Mouse (Mus musculus): ENCODE data around the gene Tssk6.
A peak's percentile ranks its signal among the peaks of the same experiment; 100 is the strongest.

The Tssk6 gene

DNA sequence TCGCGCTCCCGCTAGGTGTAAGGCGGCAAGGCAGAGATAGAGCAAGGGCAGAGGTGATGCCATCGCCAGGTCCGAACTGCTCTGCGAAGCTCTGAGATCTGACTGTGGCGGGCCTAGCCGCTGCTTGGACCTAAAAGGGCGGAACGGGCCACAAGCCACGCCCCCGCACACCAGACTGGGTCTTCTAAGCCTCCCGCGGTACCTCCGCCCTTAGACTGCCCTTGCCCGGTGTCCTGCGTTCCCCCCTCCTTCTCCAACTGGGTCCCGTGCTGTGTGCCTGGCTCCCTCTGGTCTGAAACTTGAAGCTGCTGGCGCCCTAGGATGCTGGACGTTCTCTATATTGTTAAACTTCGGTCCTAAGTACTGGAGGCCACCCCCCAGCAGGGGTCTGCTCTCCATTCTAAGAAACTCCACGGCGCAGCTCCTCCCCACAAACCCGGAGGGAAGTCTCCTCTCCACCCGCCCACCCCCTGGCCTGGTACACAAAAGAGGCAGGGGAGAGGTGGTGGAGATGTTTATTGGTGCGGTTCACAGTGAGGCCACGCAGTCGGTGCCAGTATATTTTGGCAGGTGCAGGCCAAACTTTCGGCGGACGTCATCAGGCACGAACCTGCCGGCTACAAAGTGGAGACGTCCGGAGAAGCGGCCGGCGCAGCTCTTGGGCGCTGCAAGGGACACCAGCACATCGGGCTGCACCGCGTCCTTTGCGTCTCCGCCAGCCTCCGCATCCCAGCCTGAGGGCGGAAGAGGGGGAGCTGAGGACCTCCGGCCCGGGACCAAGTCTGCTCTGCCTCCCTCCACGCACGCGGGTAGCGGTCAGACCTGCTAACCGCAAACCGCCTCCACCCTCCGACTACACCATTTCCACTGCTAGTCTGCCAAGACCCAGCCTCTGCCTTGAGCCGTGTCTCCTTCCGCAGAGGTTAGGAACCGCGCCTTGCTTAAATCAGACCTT is 14.4 kb upstream of the Tssk6 start, which contains the start of gene Cilp2:
TSS of gene Cilp2 (minus strand) at position 399 of the 955 bp plus-strand sequence.
- DNase-seq: no peak

GRCm38 (mm10) chr8:69888244-69888866 is 13.6 kb upstream of the Tssk6 start:
- DNase-seq: no peak

- no peak for DNase-seq
Measured at GRCm38 (mm10) chr8:69888902-69889301, 13.1 kb upstream of the Tssk6 start.

DNA sequence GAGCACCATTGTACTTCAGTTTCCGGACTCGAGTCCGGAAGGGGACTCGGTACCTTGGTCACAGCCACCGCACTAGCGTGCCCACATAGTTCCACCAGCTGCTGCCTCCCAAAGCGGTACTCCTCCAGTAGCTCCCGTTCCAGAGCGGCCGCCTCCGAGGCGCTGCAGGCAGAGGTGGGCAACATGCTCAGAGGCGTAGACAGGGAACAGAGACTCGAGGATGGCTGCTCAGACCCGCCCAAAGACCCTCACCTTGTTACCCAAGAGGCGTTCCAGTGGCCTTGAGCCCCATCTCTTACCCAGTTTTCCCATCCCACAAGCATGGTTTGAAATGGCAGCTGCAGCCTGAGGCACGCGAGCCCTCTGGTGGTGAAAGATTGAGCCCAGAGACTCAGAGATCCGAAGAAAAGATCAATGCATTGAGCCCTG is 11.2 kb upstream of the Tssk6 start:
- peak; percentile 50 for DNase-seq

- peak; percentile 49 for DNase-seq
Measured at GRCm38 (mm10) chr8:69893863-69894262, 8.1 kb upstream of the Tssk6 start.

DNA sequence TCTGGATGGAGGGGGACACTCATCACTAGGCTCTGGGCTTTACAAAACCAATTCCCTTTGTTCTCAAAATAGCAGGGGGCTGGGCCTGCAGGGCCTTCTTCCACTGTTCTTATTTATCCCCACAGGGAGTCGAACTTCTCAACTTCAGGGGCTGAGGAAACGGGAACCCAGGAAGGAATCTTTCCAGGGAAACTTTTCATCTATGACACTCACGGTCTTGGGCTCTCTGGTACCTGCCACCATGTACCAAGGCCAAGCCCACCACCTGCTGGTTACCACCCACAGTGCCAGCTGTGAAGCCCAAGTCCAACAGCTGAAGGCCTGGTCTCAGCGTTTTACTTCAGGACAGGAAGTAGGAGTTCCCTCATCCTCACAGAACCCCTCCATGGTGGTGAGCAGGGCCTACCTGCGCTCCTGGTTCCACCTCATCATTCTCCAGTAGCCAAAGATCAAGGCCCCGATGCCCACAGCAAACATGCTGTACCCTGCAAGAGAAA is 7.1 kb upstream of the Tssk6 start:
- no peak for DNase-seq

- no peak for DNase-seq
Measured at GRCm38 (mm10) chr8:69895772-69896451, 6.1 kb upstream of the Tssk6 start.

GRCm38 (mm10) chr8:69897857-69898256 is 4.1 kb upstream of the Tssk6 start:
- DNase-seq: no peak

DNA sequence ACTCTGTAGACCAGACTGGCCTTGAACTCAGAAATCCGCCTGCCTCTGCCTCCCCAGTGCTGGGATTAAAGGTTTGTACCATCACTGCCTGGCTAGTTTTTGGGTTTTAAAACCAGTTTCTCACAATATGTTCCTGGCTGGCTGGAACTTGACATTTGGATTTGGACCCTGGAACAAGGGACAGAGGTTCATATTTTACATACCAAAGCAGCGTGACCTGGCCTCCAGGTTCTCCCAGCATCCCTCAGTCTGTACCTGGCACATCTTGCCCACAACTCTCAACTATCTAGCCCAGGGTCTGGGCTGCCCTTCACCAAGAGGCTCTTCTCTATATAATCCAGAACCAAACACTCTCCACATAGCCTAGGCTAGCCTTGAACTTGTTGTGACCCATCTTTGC is 2.1 kb upstream of the Tssk6 start:
- DNase-seq: no peak

DNA sequence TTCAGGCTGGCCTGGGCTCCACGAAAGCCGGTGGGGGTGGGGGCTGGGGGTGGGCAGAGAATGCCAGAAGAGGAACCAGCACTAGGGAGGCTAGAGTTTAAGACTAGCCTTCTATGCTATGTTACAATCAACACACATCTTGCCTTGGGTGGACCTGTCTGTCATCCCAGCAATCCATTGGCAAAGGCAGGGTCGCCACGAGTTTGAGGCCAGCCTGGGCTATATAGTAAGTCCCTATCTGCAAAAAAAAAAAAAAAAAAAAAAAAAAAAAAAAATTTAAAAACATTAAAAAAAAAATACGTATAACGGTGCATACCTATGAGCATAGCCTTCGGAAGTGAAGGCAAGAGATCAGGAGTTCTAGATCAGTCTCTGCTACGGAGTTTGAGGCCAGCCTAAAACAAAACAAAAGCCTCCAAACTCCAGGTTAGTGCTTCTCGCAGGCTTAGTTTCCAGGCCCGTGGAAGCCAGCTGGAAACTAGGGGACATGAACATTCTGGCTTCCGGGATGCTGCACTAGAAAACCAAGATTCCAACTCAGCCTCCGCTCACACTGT is 1.0 kb upstream of the Tssk6 start:
- no peak for DNase-seq

DNA sequence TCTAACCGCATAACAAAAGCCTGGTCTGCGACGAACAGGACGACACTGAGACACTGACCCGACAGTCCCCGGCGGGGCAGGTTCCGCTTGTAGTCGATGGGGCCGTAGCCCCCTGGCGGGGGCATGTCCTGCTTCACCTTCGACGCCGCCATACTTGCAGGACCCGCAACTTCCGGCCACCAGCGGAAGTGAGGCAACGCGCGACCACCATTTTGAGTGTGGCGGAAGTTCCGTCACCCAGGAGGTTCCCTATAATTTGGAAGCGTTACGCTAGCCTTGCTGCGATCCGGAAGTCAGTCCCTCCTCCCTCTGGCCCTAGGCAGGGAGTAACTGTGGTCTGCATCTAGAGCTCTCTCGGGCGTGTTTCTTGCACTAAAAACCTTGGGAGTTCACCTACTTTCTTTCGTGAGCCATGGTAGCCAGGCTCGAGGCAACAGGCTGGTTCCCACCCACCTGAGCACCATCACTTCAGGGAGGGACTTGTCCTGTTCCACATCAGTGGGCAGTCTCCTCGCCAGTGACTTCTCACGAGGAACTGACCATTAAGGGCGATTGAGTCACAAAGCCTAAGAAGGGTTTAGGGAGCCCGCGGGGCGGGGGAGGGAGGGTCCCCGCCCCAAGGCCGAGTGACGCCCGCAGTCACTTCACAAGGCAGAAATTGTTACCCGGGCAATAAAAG is 361 bp upstream of the Tssk6 start:
- peak; percentile 97 for DNase-seq

GRCm38 (mm10) chr8:69903063-69903542 is 1.1 kb downstream of the Tssk6 start:
- DNase-seq: peak; percentile 99

DNA sequence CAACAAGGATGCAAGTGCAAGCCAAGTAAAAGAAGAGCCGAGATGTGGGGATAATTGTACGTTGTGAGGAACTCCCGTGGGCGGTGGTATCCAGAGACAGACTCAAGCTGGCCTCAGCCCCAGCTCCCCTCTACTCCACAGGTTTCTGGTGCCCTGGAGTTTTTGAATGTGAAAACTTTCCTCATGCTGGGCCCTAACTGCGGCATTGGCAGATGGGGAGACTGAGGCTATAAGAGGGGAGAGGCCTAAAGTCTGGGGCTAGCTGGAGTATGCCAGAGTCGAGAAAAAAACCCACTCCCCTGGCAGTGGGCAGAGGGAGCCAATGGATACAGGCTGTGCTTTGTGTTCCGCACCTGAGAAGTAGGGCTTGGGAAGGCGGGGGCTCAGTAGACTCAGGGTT is 2.1 kb downstream of the Tssk6 start:
- DNase-seq: no peak

DNA sequence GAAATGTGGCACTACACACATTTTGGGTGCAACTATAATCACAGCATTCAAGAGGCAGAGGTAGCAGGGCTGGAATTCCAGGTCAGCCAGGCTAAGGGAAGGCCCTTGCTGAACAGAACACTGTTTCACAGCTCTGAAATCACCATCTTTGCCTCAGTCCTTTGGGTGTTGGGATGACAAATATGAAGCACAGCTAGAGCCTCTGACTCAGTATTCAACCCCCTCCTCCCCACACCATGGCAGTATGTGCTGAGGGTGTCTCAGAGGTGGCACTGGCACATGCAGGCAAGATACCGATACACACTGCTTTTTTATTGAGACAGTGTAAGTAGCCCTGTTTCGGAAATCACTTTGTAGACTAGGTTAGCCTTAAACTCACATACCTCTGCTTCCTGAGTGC is 4.3 kb downstream of the Tssk6 start:
- DNase-seq: no peak

DNA sequence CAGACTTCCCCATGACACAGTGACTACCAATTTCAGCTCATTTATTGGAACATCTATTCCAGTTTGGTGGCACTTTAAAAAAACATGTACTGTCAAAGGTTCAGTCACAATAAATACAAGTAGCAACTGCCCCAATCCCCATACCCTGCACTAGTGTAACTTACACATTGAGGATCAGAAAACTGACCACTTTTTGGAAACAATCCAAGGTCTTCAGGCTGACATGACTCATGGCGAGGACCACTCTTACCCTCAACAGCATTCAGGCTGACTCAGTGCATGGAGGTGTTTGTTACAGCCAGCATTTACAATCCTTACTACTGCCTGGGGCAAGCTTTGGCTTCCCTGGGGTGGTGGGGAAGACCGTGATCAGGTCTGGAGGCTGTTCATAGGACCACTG is 5.1 kb downstream of the Tssk6 start:
- no peak for DNase-seq

GRCm38 (mm10) chr8:69911917-69912316 is 9.9 kb downstream of the Tssk6 start:
- DNase-seq: no peak

DNA sequence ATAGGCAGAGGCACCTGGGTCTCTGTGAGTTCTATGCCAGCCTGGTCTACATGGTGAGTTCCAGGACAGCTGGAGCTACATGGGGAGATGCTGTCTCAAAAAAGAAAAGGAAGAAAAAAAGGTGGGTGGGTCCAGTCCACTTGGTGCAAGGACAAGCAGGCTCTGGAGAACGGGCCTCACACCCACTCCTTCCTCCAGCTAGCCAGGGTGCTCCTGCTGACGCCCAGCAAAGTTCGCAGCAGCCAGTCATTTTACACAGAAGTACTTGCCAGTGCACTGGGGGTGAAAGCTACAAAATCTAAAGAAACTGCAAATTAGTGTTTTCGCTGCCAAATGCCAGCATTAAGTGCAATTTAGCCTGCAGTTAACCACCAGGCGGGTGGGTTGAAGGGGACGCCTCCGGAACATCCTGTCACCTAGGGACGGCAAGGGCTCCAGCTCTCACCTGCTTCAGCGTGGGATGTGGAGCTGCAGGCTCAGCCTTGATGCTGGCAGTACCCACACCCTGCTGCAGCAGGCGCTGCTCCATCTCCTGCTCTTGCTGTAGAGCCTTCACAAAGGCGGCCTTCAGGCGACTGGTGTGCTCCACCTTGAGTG is 10.6 kb downstream of the Tssk6 start:
- DNase-seq: no peak

- DNase-seq: no peak
Measured at GRCm38 (mm10) chr8:69914526-69914925, 12.5 kb downstream of the Tssk6 start.

GRCm38 (mm10) chr8:69915748-69916147 is 13.8 kb downstream of the Tssk6 start:
- DNase-seq: no peak

DNA sequence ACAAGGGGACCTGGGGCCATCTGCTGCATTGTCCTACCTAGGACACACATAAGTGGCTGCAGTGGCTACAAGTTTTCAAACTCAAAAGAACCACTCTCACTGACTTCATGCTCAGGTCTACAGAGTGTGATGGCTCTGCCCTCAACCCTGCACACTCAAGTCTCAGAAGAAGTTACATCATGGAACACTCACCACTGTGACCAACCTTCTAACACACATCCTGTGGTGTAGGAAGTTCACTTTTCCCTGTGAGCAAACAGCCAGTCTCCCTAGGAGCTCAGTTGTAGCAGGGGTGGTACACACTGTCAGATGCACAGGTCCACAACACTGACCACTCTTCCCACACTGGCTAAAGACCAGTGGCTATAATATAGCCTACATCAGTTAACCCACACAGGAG is 16.5 kb downstream of the Tssk6 start:
- no peak for DNase-seq

GRCm38 (mm10) chr8:69919010-69919409 is 17.0 kb downstream of the Tssk6 start:
- DNase-seq: peak; percentile 86
